Mouse (Mus musculus): ENCODE results near the gene Atoh8.
A peak's percentile ranks its signal among the peaks of the same experiment; 100 is the strongest.

Gene Atoh8

DNA sequence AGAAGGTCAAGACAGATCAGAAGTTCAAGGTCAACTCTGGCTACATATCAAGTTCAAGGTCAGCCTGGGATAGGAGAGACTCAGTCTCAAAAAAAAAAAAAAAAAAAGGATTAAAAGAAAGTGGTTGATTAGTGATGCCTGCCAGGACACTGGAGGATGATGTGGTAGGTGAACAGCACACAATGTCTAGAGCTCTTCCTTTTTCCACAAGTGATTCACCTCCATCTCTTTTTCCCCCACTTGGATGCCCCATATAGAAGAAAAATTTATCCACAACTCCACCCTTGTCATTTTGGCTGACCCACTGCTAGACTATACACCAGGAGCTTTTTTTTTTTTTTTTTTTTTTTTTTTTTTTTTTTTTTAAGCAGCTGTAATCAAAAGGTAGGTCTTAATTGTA is 37.9 kb downstream of the Atoh8 start:
- no peak for DNase-seq (ENCODE audit: inconsistent age in 2 of 2, low spot score in 1 of 2)

- no peak for DNase-seq (ENCODE audit: inconsistent age in 2 of 2, low spot score in 1 of 2)
Observed at GRCm38 (mm10) chr6:72196660-72197059, 38.7 kb downstream of the Atoh8 start.

DNA sequence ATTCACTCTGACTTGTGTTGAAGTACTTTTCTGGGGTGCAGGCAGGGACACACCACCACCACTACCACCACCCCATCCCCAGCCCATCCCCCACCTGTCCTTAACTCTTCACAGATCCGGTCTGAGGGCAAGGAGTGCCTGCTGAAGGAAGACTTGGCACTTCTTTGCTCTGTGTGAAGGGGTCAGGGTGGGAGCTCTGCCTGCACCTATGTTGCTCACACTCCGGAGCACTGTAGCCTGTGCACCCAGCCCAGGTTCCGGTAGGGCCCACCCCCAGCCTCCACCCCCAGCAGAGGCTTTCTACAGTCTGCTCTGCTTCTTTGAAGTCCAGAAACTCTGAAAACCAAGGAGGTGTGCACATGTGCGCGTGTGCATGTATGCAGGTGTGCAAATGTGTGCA is 44.8 kb downstream of the Atoh8 start:
- DNase-seq (ENCODE audit: inconsistent age in 2 of 2, low spot score in 1 of 2), result no peak

DNA sequence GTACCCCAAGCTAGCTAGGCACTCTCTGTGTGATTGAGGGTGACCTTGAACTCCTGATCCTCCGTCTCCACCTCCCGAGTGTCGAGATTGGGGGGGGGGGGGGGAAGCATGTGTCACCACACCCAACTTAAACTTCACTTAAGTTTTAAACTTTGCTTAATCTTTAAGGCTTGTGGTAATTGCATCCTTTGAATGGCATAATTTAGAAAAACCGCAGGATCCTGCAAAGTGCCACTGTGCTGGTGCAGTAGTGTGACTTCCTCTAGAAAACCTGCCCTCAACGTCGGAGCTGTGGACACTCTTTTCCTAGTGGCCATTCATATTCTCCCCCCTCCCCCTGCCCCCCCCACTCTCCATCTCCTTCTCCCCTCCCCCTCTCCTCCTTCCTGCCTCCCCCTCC is 45.3 kb downstream of the Atoh8 start:
- no peak for DNase-seq (ENCODE audit: inconsistent age in 2 of 2, low spot score in 1 of 2)

DNA sequence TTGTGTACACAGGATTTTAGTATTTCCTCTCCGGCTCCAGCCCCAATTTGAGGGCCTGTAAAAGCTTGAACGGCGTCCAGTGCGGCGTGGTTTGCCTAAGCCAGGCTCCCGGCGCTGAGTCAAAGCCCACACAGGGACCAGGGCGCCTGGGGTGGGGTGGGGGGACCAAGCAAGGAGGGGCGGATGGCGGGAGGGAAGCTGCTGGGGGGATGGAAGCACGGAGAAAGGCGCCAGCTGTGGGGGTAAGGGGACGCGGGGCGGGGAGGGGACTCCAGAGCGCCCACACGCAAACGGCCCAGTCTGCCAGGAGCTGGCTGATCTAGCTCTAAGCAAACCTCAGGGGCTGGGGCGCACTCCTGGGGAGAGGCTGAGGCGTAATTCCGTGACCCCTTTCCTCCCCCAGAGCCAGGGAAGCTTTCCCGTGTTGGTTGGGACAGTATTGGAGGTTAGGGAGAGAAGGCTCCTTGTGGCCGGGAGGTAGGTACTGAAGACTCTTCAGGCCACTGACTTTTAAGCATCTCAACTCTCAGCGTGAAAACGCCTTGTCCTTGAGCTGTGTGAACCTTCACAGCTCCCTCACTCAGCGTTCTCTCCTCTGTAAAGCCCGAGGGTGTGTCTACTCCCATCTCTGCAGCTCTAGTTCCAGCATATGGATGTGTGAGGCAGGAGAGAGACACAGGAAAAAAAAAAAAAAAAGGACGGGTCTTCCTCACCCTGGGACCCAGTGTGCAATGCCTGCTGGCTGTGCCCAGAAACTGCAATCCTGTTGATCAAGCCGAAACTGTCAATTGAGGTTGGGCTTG is 46.1 kb downstream of the Atoh8 start:
- DNase-seq (ENCODE audit: inconsistent age in 2 of 2, low spot score in 1 of 2), result peak in 1 of 2 experiments; percentile 32

- DNase-seq (ENCODE audit: inconsistent age in 2 of 2, low spot score in 1 of 2), result no peak
Observed at GRCm38 (mm10) chr6:72186809-72187208, 48.6 kb downstream of the Atoh8 start.

GRCm38 (mm10) chr6:72185893-72186490 is 49.4 kb downstream of the Atoh8 start:
- peak; percentile 69 to 93 for DNase-seq (ENCODE audit: inconsistent age in 2 of 2, low spot score in 1 of 2)

DNA sequence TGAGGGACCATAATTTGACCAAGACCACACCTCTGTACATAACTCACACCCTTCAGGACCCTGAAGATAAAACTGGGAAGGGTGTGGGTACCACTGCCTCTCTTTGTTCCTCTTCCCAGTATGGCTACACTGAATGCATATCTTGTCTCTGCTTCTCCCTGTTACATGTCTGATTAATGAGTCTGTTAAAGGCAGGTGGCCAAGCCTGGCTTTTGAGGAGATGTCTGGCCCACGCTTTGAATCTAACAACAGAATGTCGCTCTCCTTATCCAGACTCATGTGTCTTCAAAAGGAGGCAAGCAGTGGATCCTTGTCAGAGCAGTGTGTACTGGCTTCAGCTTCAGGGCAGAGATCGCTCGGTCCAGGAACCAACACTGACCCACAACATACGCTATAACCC is 50.8 kb downstream of the Atoh8 start:
- DNase-seq (ENCODE audit: inconsistent age in 2 of 2, low spot score in 1 of 2), result no peak

DNA sequence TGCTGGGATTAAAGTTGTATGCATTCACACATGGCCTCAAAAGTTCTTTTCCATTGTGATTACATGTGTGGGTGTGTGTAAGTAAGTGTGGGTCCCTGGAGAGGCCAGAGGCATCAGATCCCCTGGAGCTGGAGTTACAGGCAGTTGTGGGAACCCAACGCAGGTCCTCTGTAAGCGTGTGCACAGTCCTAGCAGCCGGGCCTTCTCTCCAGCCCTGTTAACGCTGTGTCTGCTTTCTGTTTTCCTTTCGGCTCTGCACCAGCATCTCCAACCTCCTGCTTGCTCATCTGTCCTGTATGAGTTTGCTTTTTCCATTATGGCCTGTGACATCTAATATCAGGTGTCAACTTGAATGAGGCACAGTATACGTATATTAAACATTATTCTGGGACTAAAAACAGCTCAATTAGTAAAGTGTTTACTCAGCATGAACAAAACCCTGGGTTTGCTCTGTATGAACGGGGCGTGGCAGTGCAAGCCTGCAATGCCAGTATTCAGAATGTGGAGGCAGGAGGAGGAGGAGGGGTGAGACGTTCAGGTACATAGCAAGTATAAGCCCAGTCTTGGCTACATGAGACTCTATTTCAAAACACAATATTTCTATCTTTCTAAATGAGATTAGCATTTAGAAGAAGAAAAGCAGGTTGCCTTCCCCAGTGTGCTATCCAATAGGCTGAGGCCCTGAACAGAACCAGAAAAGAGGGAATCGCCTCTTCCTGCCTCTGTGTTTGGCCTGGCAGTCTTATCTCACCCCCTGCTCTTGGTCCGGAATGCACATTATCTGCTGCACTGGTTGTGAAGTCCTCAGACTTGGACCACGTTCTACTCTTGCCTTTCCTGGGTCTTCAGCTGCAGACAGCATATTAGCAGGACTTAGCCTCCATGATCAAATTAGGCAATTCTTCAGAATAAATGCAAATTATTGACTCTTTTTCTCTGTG is 55.5 kb downstream of the Atoh8 start:
- DNase-seq (ENCODE audit: inconsistent age in 2 of 2, low spot score in 1 of 2), result no peak

- DNase-seq (ENCODE audit: inconsistent age in 2 of 2, low spot score in 1 of 2), result no peak
Observed at GRCm38 (mm10) chr6:72179006-72179405, 56.4 kb downstream of the Atoh8 start.

GRCm38 (mm10) chr6:72177417-72177816 is 58.0 kb downstream of the Atoh8 start:
- DNase-seq (ENCODE audit: inconsistent age in 2 of 2, low spot score in 1 of 2), result no peak

- no peak for DNase-seq (ENCODE audit: inconsistent age in 2 of 2, low spot score in 1 of 2)
Observed at GRCm38 (mm10) chr6:72176004-72176403, 59.4 kb downstream of the Atoh8 start.

- DNase-seq (ENCODE audit: inconsistent age in 2 of 2, low spot score in 1 of 2), result no peak
Observed at GRCm38 (mm10) chr6:72175419-72175818, 60.0 kb downstream of the Atoh8 start.

GRCm38 (mm10) chr6:72173350-72173749 is 62.0 kb downstream of the Atoh8 start:
- no peak for DNase-seq (ENCODE audit: inconsistent age in 2 of 2, low spot score in 1 of 2)

GRCm38 (mm10) chr6:72171391-72171790 is 64.0 kb downstream of the Atoh8 start:
- DNase-seq (ENCODE audit: inconsistent age in 2 of 2, low spot score in 1 of 2), result no peak

DNA sequence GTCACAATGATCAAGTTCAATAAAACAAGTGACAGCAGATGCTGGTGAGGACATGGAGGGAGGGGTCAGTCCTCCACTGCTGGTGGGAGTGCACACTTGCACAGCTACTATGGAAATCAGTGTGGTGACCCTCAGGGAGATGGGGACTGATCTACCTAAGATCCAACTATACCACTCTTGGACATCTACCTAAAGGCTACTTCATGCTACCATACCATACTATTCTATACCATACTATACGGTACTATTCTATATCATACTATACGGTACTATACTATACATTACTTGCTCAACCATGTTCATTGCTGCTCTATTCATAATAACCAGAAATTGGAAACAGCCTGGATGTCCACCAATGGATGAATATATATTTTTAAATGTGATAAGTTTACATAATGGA is 69.5 kb downstream of the Atoh8 start:
- no peak for DNase-seq (ENCODE audit: inconsistent age in 2 of 2, low spot score in 1 of 2)

GRCm38 (mm10) chr6:72164321-72165275 is 70.8 kb downstream of the Atoh8 start:
- peak; percentile 91 to 96 for DNase-seq (ENCODE audit: inconsistent age in 2 of 2, low spot score in 1 of 2)

GRCm38 (mm10) chr6:72162155-72162890 is 73.1 kb downstream of the Atoh8 start:
- peak; percentile 93 to 95 for DNase-seq (ENCODE audit: inconsistent age in 2 of 2, low spot score in 1 of 2)

- DNase-seq (ENCODE audit: inconsistent age in 2 of 2, low spot score in 1 of 2), result peak in 1 of 2 experiments; percentile 9
Observed at GRCm38 (mm10) chr6:72161751-72162150, 73.6 kb downstream of the Atoh8 start.

- peak; percentile 35 to 42 for DNase-seq (ENCODE audit: inconsistent age in 2 of 2, low spot score in 1 of 2)
Observed at GRCm38 (mm10) chr6:72160991-72161390, 74.4 kb downstream of the Atoh8 start.
